Mouse (Mus musculus): ENCODE results near the gene St6gal1. TPM values are rescaled to one million over a fixed set of nuclear protein-coding genes. Genes with fewer than 3 reads are reported as not detected.

Gene St6gal1
- polyA plus RNA-seq, 1 experiment from 2014 or later = 25.9 TPM

DNA sequence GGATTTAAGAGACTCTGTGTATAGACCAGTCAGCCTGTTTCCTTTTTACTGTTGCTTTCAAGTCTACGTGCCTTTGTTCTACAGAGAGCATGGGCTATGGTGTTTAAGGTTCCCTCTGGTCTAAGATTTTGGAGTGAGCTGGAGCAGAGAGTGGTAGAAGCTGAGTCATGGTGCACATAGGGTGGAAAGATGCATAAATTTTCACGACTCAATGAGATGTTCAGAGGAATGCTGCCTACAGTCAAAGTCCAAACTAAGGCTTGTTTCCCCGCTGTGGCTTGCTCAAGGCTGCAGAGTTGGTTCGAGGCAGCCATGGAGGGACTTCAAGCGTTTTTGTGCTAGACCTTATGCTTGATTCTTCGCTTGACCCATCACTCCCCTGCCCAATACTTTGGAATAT lies 96.0 kb downstream of the St6gal1 start:
- H3K4me3 ChIP-seq (ENCODE audit: low read length) = no peak overlapping the region
- no peak overlapping the region for H3K4me2 ChIP-seq (replicated peaks; ENCODE audit: low read depth, low read length)
- no peaks in the 10 kb centered on the region for H3K9me3 ChIP-seq (ENCODE audit: low read length)
- no peaks in the 10 kb centered on the region for H3K27me3 ChIP-seq (ENCODE audit: insufficient read depth, low read length)
- 85% methylated on average over 6 of the region's 6 CpGs for WGBS
- no peak for ATAC-seq (ENCODE audit: low FRiP score, low TSS enrichment)
- H3K9ac ChIP-seq (replicated peaks; ENCODE audit: low read length) = no peak overlapping the region
- H3K4me1 ChIP-seq (ENCODE audit: insufficient read depth, low read length) = peaks cover 13% of the 10 kb centered on the region
- peaks cover 8% of the 10 kb centered on the region; the same call in 1 of the 2 replicates for H3K36me3 ChIP-seq (ENCODE audit: insufficient read depth, low read length)
- no peak overlapping the region for H3K27ac ChIP-seq (ENCODE audit: low read length)

DNA sequence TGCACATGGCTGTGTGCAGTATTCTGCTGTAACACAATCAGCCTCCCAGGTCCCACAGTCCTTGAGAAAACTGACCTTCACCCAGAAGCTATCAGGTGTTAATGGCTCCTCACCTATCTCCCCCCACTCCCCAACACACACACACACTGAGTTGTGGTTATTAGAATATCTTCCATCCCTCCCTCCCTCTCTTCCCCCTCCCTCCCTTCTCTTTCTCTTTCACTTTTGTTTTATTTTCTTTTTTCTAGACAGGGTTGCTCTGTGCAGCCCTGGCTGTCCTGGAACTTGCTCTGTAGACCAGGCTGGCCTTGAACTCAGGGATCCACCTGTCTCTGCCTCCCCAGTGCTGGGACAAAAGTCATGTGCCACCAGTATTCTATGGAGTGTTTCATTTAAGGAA lies 97.9 kb downstream of the St6gal1 start:
- no peak overlapping the region for H3K4me3 ChIP-seq (ENCODE audit: low read length)
- no peak overlapping the region for H3K9ac ChIP-seq (replicated peaks; ENCODE audit: low read length)
- no peak for ATAC-seq (ENCODE audit: low FRiP score, low TSS enrichment)
- peaks cover 13% of the 10 kb centered on the region for H3K4me1 ChIP-seq (ENCODE audit: insufficient read depth, low read length)
- no peak overlapping the region for H3K27ac ChIP-seq (ENCODE audit: low read length)
- no peaks in the 10 kb centered on the region for H3K9me3 ChIP-seq (ENCODE audit: low read length)
- H3K36me3 ChIP-seq (ENCODE audit: insufficient read depth, low read length) = peaks cover 9% of the 10 kb centered on the region; the same call in 1 of the 2 replicates
- H3K27me3 ChIP-seq (ENCODE audit: insufficient read depth, low read length) = no peaks in the 10 kb centered on the region
- H3K4me2 ChIP-seq (replicated peaks; ENCODE audit: low read depth, low read length) = no peak overlapping the region

DNA sequence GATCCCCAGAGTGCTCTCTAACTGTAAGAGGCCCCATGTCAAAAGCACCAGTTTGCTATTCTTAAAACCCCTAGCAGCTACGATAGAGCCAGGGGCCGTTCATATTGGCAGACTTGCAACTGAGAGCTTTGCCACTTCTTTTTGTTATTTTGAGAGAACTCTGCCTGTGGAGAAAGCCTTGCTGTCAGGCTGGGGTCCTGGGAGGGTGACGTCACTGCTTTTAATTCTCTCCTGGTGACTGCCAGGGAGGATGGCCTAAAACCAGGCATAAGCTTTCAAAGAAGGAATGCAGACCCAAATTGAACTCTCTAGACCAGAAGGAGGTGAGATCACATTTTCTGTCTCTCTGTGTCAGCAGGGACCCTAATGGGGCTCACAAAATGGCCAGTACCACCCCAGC lies 99.4 kb downstream of the St6gal1 start:
- Histone ChIP-seq H3K9me3 (ENCODE audit: low read length) (no peaks in the 10 kb centered on the region), H3K4me3 (ENCODE audit: low read length) (no peak overlapping the region), H3K4me1 (ENCODE audit: insufficient read depth, low read length) (peaks cover 6% of the 10 kb centered on the region; the same call in 1 of the 2 replicates), H3K27me3 (ENCODE audit: insufficient read depth, low read length) (no peaks in the 10 kb centered on the region), H3K9ac (replicated peaks; ENCODE audit: low read length) (no peak overlapping the region), H3K4me2 (replicated peaks; ENCODE audit: low read depth, low read length) (no peak overlapping the region), H3K27ac (ENCODE audit: low read length) (no peak overlapping the region), H3K36me3 (ENCODE audit: insufficient read depth, low read length) (peaks cover 17% of the 10 kb centered on the region; the same call in 1 of the 2 replicates)
- ATAC-seq (ENCODE audit: low FRiP score, low TSS enrichment) = no peak
- 51% methylated on average over 3 of the region's 3 CpGs for WGBS

DNA sequence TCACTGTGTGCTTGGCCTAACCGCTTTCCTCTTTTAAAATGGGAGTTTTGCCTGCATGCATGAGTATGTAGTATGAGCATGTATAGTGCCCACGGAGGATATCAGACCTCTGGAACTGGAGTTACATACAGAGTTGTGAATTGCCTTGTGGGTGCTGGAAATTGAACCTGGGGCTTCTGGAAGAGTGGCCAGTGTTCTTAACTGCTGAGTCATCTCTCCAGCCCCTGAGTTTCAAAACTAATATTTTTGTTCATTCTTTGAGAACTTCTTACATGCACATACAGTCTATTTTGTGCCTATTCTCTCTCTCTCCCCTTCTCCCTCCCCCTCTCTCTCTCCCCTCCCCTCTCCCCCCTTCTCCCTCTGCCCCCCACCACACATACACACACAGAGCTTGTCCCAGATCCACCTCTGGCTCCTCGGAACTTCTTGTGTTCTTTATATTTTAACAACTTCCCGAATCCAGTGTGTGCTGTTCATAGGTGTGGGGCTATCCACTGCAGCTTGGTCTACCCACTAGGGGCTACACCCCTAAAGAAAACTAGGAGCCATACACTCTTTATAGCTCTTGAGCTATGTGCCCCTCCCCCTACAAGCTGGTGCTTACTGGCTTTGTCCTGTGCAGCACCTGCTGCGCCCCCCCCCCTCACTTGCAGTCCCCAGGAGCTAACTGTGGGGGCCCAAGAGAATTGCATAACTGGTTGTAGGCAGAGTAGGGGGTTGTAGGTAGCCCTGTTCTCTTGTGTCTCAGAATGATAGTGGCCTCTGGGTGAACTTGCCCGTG lies 100.5 kb downstream of the St6gal1 start:
- no peak overlapping the region for H3K9ac ChIP-seq (replicated peaks; ENCODE audit: low read length)
- ATAC-seq (ENCODE audit: low FRiP score, low TSS enrichment) = 0 out of 2 replicates have a peak, but pooled peaks have one; percentile 23
- H3K4me2 ChIP-seq (replicated peaks; ENCODE audit: low read depth, low read length) = no peak overlapping the region
- no peak overlapping the region for H3K27ac ChIP-seq (ENCODE audit: low read length)
- WGBS = 72% methylated on average over 6 of the region's 6 CpGs
- no peak overlapping the region for H3K4me3 ChIP-seq (ENCODE audit: low read length)
- no peaks in the 10 kb centered on the region for H3K9me3 ChIP-seq (ENCODE audit: low read length)
- peaks cover 6% of the 10 kb centered on the region; the same call in 1 of the 2 replicates for H3K4me1 ChIP-seq (ENCODE audit: insufficient read depth, low read length)
- H3K36me3 ChIP-seq (ENCODE audit: insufficient read depth, low read length) = peaks cover 17% of the 10 kb centered on the region; the same call in 1 of the 2 replicates
- H3K27me3 ChIP-seq (ENCODE audit: insufficient read depth, low read length) = no peaks in the 10 kb centered on the region

DNA sequence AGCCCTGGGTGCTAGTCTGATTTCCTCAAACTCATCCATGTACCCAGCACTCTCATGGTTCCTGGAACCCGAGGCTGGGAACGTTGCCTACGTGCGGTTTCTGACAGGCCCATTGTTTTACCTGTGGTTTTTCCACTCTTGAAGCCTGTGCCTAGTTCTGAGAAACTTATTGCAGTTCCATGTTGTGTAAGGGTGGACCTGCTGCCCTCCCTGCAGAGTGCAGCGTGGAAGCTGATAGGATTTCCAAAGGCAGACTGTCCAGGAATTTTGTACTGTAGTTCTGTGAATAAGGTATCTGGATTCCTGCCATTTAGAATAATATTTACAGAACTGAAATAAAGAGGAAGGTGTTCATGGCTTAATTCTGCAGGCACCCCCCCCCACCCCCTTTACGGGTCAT lies 102.1 kb downstream of the St6gal1 start:
- ATAC-seq (ENCODE audit: low FRiP score, low TSS enrichment) = no peak
- Histone ChIP-seq H3K4me1 (ENCODE audit: insufficient read depth, low read length) (peaks cover 6% of the 10 kb centered on the region; the same call in 1 of the 2 replicates), H3K4me2 (replicated peaks; ENCODE audit: low read depth, low read length) (no peak overlapping the region), H3K9me3 (ENCODE audit: low read length) (no peaks in the 10 kb centered on the region), H3K27me3 (ENCODE audit: insufficient read depth, low read length) (no peaks in the 10 kb centered on the region), H3K9ac (replicated peaks; ENCODE audit: low read length) (no peak overlapping the region), H3K36me3 (ENCODE audit: insufficient read depth, low read length) (peaks cover 11% of the 10 kb centered on the region; the same call in 1 of the 2 replicates), H3K27ac (ENCODE audit: low read length) (no peak overlapping the region), H3K4me3 (ENCODE audit: low read length) (no peak overlapping the region)
- WGBS = 85% methylated on average over 6 of the region's 6 CpGs

DNA sequence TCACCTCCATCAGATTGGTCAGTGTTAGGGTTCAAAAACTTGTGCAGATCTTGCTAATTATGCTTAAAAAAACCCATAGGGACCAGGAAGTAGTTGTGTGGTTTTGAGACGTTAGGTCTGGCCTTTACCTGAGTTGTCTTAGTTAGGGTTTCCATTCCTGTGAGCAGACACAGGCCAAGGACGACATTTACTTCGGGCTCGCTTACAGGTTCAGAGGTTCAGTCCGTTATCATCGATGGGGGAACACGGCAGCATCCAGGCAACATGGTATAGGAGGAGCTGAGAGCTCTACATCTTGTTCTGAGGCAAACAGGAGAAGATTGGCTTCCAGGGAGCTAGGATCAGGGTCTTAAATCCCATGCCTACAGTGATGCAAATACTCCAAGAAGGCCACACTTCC lies 102.7 kb downstream of the St6gal1 start:
- 95% methylated on average over 7 of the region's 7 CpGs for WGBS
- Histone ChIP-seq H3K4me3 (ENCODE audit: low read length) (no peak overlapping the region), H3K27me3 (ENCODE audit: insufficient read depth, low read length) (no peaks in the 10 kb centered on the region), H3K36me3 (ENCODE audit: insufficient read depth, low read length) (peaks cover 9% of the 10 kb centered on the region; the same call in 1 of the 2 replicates), H3K4me2 (replicated peaks; ENCODE audit: low read depth, low read length) (no peak overlapping the region), H3K9ac (replicated peaks; ENCODE audit: low read length) (no peak overlapping the region), H3K4me1 (ENCODE audit: insufficient read depth, low read length) (peaks cover 8% of the 10 kb centered on the region; the same call in 1 of the 2 replicates), H3K9me3 (ENCODE audit: low read length) (no peaks in the 10 kb centered on the region), H3K27ac (ENCODE audit: low read length) (no peak overlapping the region)
- no peak for ATAC-seq (ENCODE audit: low FRiP score, low TSS enrichment)

DNA sequence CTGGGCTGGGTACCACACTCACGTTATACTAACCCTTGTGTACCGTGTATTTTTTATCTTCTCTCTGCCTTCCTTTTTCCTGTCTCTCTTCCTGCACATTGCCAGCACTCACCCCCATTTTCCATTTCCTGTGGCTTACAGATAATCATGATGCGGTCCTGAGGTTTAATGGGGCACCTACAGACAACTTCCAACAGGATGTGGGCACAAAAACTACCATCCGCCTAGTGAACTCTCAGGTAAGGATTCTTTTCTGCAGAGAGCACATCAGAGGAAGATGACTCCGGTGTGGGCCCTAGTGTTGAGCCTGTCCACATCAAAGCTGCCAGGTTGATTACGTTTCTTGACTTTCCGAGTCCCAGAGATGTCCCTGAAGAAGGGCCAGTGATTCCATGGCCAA lies 103.7 kb downstream of the St6gal1 start:
- WGBS = 88% methylated on average over 7 of the region's 7 CpGs
- H3K9ac ChIP-seq (replicated peaks; ENCODE audit: low read length) = no peak overlapping the region
- ATAC-seq (ENCODE audit: low FRiP score, low TSS enrichment) = no peak
- peaks cover 11% of the 10 kb centered on the region for H3K4me1 ChIP-seq (ENCODE audit: insufficient read depth, low read length)
- no peaks in the 10 kb centered on the region for H3K27me3 ChIP-seq (ENCODE audit: insufficient read depth, low read length)
- no peaks in the 10 kb centered on the region for H3K9me3 ChIP-seq (ENCODE audit: low read length)
- peaks cover 9% of the 10 kb centered on the region; the same call in 1 of the 2 replicates for H3K36me3 ChIP-seq (ENCODE audit: insufficient read depth, low read length)
- H3K4me3 ChIP-seq (ENCODE audit: low read length) = no peak overlapping the region
- H3K4me2 ChIP-seq (replicated peaks; ENCODE audit: low read depth, low read length) = no peak overlapping the region
- H3K27ac ChIP-seq (ENCODE audit: low read length) = no peak overlapping the region

DNA sequence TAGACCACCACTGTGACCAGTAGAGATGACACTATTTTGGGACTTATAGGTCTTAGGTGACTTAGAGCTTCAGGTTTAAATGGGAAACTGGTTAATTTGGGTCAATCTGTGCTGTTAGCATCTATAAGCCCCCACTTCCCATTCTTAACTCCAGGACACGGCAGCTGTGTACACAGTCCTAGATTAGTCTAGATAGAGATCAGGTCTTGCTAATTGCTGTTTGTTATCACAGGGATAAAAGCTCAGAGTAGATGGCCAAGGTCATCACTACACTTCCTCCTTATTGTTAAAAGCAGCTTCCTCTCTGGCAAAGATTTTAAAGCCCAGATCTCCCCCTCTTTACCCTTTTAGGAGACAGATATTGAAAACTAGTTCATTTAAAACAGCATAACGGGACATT lies 107.6 kb downstream of the St6gal1 start:
- no peak overlapping the region for H3K9ac ChIP-seq (replicated peaks; ENCODE audit: low read length)
- peaks cover 12% of the 10 kb centered on the region for H3K4me1 ChIP-seq (ENCODE audit: insufficient read depth, low read length)
- ATAC-seq (ENCODE audit: low FRiP score, low TSS enrichment) = no peak
- H3K9me3 ChIP-seq (ENCODE audit: low read length) = no peaks in the 10 kb centered on the region
- 36% methylated on average over 2 of the region's 2 CpGs for WGBS
- H3K27ac ChIP-seq (ENCODE audit: low read length) = peak overlapping the region; percentile 34; the same call in 1 of the 2 replicates
- no peaks in the 10 kb centered on the region for H3K27me3 ChIP-seq (ENCODE audit: insufficient read depth, low read length)
- H3K4me3 ChIP-seq (ENCODE audit: low read length) = no peak overlapping the region
- H3K36me3 ChIP-seq (ENCODE audit: insufficient read depth, low read length) = peaks cover 9% of the 10 kb centered on the region; the same call in 1 of the 2 replicates
- H3K4me2 ChIP-seq (replicated peaks; ENCODE audit: low read depth, low read length) = no peak overlapping the region

DNA sequence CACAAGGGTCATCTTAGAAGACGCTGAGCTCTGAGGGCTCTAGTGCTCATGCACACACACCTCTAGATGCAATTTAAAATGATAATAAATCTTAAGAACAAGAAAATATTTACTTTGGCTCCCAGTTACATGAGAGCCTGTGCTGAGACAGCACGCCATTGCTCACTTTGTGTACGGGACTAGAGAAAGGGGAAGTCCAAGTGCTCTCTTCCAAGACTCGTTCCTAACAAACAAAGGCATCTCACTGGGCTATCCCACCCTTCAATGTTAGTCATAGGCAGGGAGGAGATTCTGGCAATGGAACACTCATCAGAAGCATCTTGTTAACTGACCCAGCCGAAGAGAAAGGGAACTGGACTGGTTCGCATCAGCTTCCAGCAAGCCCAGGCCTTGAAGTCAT lies 108.1 kb downstream of the St6gal1 start:
- Histone ChIP-seq H3K4me2 (replicated peaks; ENCODE audit: low read depth, low read length) (no peak overlapping the region), H3K9ac (replicated peaks; ENCODE audit: low read length) (no peak overlapping the region), H3K9me3 (ENCODE audit: low read length) (no peaks in the 10 kb centered on the region), H3K27me3 (ENCODE audit: insufficient read depth, low read length) (no peaks in the 10 kb centered on the region), H3K36me3 (ENCODE audit: insufficient read depth, low read length) (peaks cover 5% of the 10 kb centered on the region; the same call in 1 of the 2 replicates), H3K4me3 (ENCODE audit: low read length) (no peak overlapping the region), H3K4me1 (ENCODE audit: insufficient read depth, low read length) (peaks cover 12% of the 10 kb centered on the region), H3K27ac (ENCODE audit: low read length) (peak overlapping the region; percentile 34; the same call in 1 of the 2 replicates)
- peak; percentile 27; the same call in 1 of the 2 replicates for ATAC-seq (ENCODE audit: low FRiP score, low TSS enrichment)
- 45% methylated on average over 6 of the region's 6 CpGs for WGBS
